Mouse (Mus musculus) splenic B cell, adult 2 months (primary cell): Measurements from ENCODE around the gene Rabgap1l.

ENCODE experiments used
- DNase-seq: peaks from one replicate; pipeline ENCODE4 v3.0.0-alpha.2; 2011; ENCODE audit warnings: low read depth, low spot score
- H3K27me3 ChIP-seq: 2 replicates; pipeline ENCODE4 v1.6.1; 2012; ENCODE audit warnings: mild to moderate bottlenecking, low read length, moderate library complexity, mixed read lengths; ENCODE audit not compliant: control insufficient read depth, poor library complexity, insufficient read depth, severe bottlenecking
- H3K36me3 ChIP-seq: 2 replicates; pipeline ENCODE4 v1.6.1; 2012; ENCODE audit warnings: mild to moderate bottlenecking, low read length, moderate library complexity, mixed read lengths; ENCODE audit not compliant: control insufficient read depth, poor library complexity, insufficient read depth, severe bottlenecking

Rabgap1l gene

GRCm38 (mm10) chr1:160792686-160793355 lies at the start of gene Rabgap1l:
TSS of gene Rabgap1l (minus strand) at chr1:160793211.
- Histone ChIP-seq H3K27me3 (no peaks in the 10 kb centered on the region), H3K36me3 (no peaks in the 10 kb centered on the region)
- peak; percentile 90 for DNase-seq

- H3K36me3 ChIP-seq = no peaks in the 10 kb centered on the region
- no peak for DNase-seq
- H3K27me3 ChIP-seq = no peaks in the 10 kb centered on the region; the same call in 1 of the 2 replicates
These were observed 49.6 kb upstream of the Rabgap1l start for GRCm38 (mm10) chr1:160842567-160842966.

- Histone ChIP-seq H3K36me3 (no peaks in the 10 kb centered on the region), H3K27me3 (no peaks in the 10 kb centered on the region; the same call in 1 of the 2 replicates)
- DNase-seq = no peak
These were observed 47.6 kb upstream of the Rabgap1l start for GRCm38 (mm10) chr1:160840618-160841017.

GRCm38 (mm10) chr1:160839095-160839494 lies 46.1 kb upstream of the Rabgap1l start:
- Histone ChIP-seq H3K36me3 (no peaks in the 10 kb centered on the region), H3K27me3 (no peaks in the 10 kb centered on the region; the same call in 1 of the 2 replicates)
- DNase-seq = no peak

- H3K27me3 ChIP-seq = no peaks in the 10 kb centered on the region; the same call in 1 of the 2 replicates
- DNase-seq = no peak
These were observed 41.4 kb upstream of the Rabgap1l start for GRCm38 (mm10) chr1:160834446-160834845.

GRCm38 (mm10) chr1:160832267-160833021 lies 39.4 kb upstream of the Rabgap1l start:
- no peaks in the 10 kb centered on the region for H3K27me3 ChIP-seq
- no peaks in the 10 kb centered on the region for H3K36me3 ChIP-seq
- no peak for DNase-seq

More at GRCm38 (mm10) chr1:160834446-160834845, 41.4 kb upstream of the Rabgap1l start:
- no peaks in the 10 kb centered on the region for H3K36me3 ChIP-seq

- H3K27me3 ChIP-seq = no peaks in the 10 kb centered on the region
- DNase-seq = peak; percentile 45
- no peaks in the 10 kb centered on the region for H3K36me3 ChIP-seq
These were observed 37.8 kb upstream of the Rabgap1l start for GRCm38 (mm10) chr1:160830608-160831498.

- Histone ChIP-seq H3K36me3 (no peaks in the 10 kb centered on the region), H3K27me3 (no peaks in the 10 kb centered on the region)
- no peak for DNase-seq
These were observed 32.4 kb upstream of the Rabgap1l start for GRCm38 (mm10) chr1:160825441-160825856.

GRCm38 (mm10) chr1:160823638-160824037 lies 30.6 kb upstream of the Rabgap1l start:
- Histone ChIP-seq H3K27me3 (no peaks in the 10 kb centered on the region), H3K36me3 (no peaks in the 10 kb centered on the region)
- DNase-seq = no peak

GRCm38 (mm10) chr1:160814198-160814597 lies 21.2 kb upstream of the Rabgap1l start:
- H3K36me3 ChIP-seq = no peaks in the 10 kb centered on the region
- H3K27me3 ChIP-seq = no peaks in the 10 kb centered on the region
- no peak for DNase-seq

- Histone ChIP-seq H3K27me3 (no peaks in the 10 kb centered on the region), H3K36me3 (no peaks in the 10 kb centered on the region)
- no peak for DNase-seq
These were observed 19.4 kb upstream of the Rabgap1l start for GRCm38 (mm10) chr1:160812428-160812827.

- no peak for DNase-seq
- H3K27me3 ChIP-seq = no peaks in the 10 kb centered on the region
These were observed 18.9 kb upstream of the Rabgap1l start for GRCm38 (mm10) chr1:160811930-160812329.

GRCm38 (mm10) chr1:160805268-160805667 lies 12.3 kb upstream of the Rabgap1l start:
- no peak for DNase-seq
- H3K27me3 ChIP-seq = no peaks in the 10 kb centered on the region

More at GRCm38 (mm10) chr1:160811930-160812329, 18.9 kb upstream of the Rabgap1l start:
- no peaks in the 10 kb centered on the region for H3K36me3 ChIP-seq

GRCm38 (mm10) chr1:160799972-160800371 lies 7.0 kb upstream of the Rabgap1l start:
- DNase-seq = no peak
- no peaks in the 10 kb centered on the region for H3K36me3 ChIP-seq

More at GRCm38 (mm10) chr1:160805268-160805667, 12.3 kb upstream of the Rabgap1l start:
- H3K36me3 ChIP-seq = no peaks in the 10 kb centered on the region

More at GRCm38 (mm10) chr1:160799972-160800371, 7.0 kb upstream of the Rabgap1l start:
- H3K27me3 ChIP-seq = no peaks in the 10 kb centered on the region
